Mouse (Mus musculus) splenic B cell, adult 2 months (primary cell): Measurements from ENCODE around the gene Acvr1b.

Experiments
- DNase-seq: peaks from one replicate; pipeline ENCODE4 v3.0.0-alpha.2; 2011; ENCODE audit warnings: low read depth, low spot score
- H3K27me3 ChIP-seq: 2 replicates; pipeline ENCODE4 v1.6.1; 2012; ENCODE audit warnings: mild to moderate bottlenecking, low read length, moderate library complexity, mixed read lengths; ENCODE audit not compliant: control insufficient read depth, poor library complexity, insufficient read depth, severe bottlenecking
- H3K36me3 ChIP-seq: 2 replicates; pipeline ENCODE4 v1.6.1; 2012; ENCODE audit warnings: mild to moderate bottlenecking, low read length, moderate library complexity, mixed read lengths; ENCODE audit not compliant: control insufficient read depth, poor library complexity, insufficient read depth, severe bottlenecking

Gene Acvr1b

DNA sequence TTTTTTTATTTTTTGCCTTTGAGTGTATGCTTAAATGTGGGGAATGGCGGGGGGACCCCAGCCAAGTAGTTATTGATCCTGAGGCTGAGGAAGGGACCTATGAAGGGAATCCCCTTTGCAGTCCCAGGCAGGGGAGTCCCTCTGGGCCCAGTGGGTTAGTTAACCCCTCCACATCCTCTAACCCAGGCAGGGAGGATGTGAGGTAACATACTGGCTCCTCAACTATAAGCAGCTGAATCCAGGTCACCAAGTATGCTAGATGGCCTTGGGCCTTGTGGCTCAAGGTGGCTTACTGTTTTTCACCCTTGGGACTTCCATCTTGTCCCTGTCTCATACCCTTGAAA, 73.3 kb downstream of the Acvr1b start:
- H3K27me3 ChIP-seq = no peaks in the 10 kb centered on the region
- H3K36me3 ChIP-seq = no peaks in the 10 kb centered on the region
- peak; percentile 59 for DNase-seq

DNA sequence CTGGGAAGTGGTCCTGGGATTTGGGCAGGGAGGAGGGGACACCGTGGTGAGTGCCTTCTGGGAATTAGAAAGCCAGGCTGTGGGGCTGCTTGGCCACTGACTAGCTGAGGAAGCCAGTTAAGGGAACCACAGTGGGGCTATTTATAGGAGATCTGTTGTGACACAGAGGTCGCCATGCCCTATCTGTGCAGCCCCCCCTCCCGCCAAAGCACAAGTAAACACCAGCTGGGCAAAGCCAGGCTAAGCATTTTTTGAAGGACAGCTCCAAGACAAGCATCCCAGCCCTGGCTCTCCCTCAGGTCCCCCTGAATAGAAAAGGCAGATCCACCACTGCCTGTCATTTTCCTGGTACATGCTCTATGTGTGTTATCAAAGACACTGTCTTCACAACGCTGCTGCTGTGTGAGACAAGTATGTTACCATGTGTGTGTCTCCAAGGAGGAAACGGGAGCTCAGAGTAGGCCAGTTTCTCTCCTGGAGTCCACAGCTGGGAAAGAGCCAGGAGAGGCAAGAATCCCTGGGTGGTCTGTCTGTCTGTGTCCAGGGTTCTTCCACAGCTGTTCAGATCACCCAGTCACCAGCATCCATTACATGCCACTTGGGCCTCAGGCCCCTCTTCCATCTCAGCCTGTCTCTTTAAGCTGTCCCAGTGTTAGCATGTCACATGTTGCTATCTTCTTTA, 74.3 kb downstream of the Acvr1b start:
- DNase-seq = peak; percentile 39

DNA sequence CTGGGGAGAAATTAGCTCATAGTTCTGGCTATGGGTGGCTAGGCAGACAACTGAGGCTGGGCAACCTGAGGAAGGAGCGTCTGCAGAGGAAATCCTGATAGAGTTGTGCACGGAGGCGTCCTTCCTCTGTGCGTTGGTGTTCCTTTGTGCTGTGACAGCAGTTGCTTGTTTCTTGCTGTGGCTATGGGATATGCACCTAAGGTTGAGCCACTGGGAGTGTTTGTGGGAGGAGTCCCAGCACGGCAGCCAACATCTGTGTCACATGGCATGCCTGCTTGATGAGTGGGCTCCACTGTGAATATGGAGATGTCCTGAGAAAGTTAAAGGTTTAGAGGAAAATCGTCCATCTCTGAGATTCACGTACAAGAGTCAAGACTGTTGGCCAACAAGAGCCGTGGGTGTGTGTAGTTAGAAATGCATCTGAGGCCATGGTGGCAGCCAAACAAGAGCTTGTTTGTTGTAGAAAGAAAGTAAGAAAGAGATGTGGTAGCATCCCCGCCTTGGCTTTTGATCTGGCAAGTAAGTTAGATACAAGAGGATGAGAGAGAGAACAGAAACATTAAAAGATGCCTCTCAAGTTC, 76.4 kb downstream of the Acvr1b start:
- Histone ChIP-seq H3K27me3 (no peaks in the 10 kb centered on the region), H3K36me3 (no peaks in the 10 kb centered on the region)
- DNase-seq = peak; percentile 41

More for the DNA sequence above, 74.3 kb downstream of the Acvr1b start:
- Histone ChIP-seq H3K36me3 (no peaks in the 10 kb centered on the region), H3K27me3 (no peaks in the 10 kb centered on the region)

DNA sequence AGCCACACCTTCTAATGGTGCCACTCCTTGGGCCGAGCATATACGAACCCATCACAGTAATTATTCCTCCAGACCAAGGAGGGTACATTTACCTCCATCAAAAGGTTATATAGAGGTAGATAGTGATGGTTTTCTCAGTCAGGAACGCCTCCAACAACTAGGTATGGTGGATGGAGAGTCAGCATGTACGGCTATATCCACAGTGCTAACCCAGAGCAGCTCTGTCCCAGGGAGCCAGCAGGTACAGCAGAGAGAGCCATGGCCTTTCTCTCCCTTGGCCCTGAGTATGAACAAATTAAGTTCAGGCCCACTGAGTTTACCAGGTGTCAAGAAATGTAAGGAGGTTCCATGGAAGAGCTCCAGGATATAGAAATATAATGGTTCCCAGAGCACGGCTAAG, 78.1 kb downstream of the Acvr1b start:
- Histone ChIP-seq H3K27me3 (no peaks in the 10 kb centered on the region), H3K36me3 (no peaks in the 10 kb centered on the region)
- DNase-seq = no peak

- Histone ChIP-seq H3K36me3 (no peaks in the 10 kb centered on the region), H3K27me3 (no peaks in the 10 kb centered on the region)
- DNase-seq = peak; percentile 89
Observed at GRCm38 (mm10) chr15:101252614-101253013, 78.7 kb downstream of the Acvr1b start.

GRCm38 (mm10) chr15:101253563-101253885, 79.7 kb downstream of the Acvr1b start:
- DNase-seq = no peak

GRCm38 (mm10) chr15:101253886-101254795, 80.3 kb downstream of the Acvr1b start, which contains the start of gene Nr4a1:
Gene Nr4a1 (plus strand): TSS chr15:101254269.
- peak; percentile 94 for DNase-seq
- Histone ChIP-seq H3K27me3 (no peaks in the 10 kb centered on the region), H3K36me3 (no peaks in the 10 kb centered on the region)

More at GRCm38 (mm10) chr15:101253563-101253885, 79.7 kb downstream of the Acvr1b start:
- H3K27me3 ChIP-seq = no peaks in the 10 kb centered on the region
- H3K36me3 ChIP-seq = no peaks in the 10 kb centered on the region

DNA sequence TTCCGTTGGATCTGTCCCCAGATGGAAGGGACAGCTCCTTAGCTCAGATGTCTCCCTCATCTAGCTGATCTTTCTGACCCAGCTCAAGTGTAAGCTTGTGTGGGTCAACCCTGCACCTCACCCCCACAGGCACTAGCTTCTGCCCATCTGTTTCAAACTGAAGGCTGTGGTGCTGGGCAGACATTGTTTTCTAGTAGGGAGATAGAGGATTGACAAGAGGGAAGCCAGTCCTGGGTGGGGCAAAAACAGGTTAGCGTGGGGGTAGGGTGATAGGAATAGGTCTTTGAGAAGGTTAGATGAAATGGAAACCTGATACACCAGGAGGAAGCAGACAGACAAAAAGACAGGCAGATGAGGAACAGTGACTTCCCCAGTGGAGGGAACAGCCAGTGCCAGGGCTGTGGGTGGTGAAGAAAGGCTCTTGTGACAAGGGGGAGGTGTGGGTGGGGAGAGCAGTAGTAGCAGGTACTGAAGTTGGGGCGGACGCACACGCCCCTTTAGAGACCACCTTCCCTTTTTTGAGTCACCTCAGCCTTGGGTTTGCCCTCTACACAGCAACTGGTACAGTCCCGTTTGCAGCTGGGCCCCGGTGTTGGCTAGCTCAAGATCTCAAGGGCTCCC, 82.1 kb downstream of the Acvr1b start:
- H3K27me3 ChIP-seq = no peaks in the 10 kb centered on the region
- H3K36me3 ChIP-seq = no peaks in the 10 kb centered on the region
- DNase-seq = peak; percentile 83

DNA sequence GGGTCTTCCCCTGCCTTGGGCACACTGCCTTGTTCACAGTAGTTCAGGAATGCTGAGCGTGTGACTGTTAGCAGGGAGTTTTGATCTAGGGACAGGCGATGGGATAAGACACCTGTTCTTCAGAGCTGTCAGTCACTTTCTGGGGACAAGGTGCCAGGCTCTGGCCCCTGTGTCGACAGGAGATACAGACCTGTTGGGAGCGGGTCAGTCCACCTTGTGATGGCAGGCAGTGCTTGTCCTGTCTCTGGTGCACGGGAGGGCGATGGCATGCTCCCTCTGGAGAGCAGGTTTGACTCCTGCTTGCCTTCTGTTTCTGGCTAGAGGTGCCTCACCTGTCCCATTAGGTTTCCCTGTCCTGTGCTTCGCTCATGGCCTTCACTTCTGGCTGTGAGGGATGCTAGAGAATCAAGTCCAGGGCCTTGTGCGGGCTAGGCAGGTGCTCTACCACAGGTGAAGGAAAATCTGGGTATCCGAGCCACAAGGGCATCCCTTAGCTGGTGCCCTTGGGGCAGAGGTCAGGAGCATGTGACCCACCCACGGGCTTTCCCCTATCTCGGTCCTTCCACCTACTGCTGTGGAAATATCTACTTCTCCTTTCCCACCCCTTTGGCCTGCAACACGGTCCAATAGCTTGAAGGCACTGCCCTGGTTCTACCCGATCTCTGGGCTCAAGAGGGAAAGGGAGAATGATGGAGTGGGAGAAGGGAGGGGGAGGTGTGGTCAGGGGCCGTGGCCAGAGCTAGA, 82.8 kb downstream of the Acvr1b start:
- Histone ChIP-seq H3K27me3 (no peaks in the 10 kb centered on the region), H3K36me3 (no peaks in the 10 kb centered on the region)
- peak; percentile 87 for DNase-seq

DNA sequence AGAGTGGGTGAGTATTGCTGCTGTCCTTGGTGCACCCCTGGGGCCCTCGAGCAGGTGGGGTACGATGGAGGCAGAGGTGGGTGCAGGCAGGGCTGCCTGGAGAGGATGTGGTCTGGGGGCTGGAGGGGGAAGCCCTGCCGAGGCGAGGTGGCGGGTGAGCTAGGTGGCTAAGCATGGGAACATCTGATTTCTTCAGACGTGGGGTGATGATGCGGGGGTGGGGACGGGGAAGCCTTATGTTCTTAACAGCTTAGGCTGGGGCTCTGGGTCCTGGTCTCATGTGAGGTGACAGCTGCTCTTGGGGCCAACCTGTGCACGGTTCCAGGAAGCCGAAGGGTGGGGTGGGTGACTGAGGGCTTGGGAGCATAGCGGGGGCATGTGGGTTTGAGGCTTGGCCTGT, 84.6 kb downstream of the Acvr1b start:
- Histone ChIP-seq H3K27me3 (no peaks in the 10 kb centered on the region), H3K36me3 (no peaks in the 10 kb centered on the region)
- DNase-seq = peak; percentile 89

GRCm38 (mm10) chr15:101259922-101260321, 86.1 kb downstream of the Acvr1b start:
- Histone ChIP-seq H3K27me3 (no peaks in the 10 kb centered on the region), H3K36me3 (no peaks in the 10 kb centered on the region)
- DNase-seq = no peak

DNA sequence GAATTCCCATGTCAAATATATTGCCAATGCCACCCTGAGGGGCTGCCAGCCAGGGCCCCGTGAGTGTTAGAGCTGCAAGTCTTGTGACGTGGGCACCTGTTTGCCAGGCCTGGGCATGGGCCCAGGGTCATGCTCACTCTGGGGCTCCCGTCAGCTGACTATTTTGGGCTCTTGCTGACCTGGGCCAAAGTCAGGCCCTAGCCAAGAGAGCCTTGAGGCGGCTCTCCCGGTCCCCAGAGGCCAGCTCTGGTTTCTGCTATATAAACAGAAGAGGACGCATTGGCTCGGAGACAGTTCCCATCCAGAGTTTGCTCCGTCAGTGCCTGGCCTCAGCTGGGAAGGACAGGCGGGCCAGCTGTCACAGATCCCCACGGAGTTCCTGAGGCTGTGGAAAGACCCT, 86.5 kb downstream of the Acvr1b start:
- Histone ChIP-seq H3K36me3 (no peaks in the 10 kb centered on the region), H3K27me3 (no peaks in the 10 kb centered on the region)
- no peak for DNase-seq

DNA sequence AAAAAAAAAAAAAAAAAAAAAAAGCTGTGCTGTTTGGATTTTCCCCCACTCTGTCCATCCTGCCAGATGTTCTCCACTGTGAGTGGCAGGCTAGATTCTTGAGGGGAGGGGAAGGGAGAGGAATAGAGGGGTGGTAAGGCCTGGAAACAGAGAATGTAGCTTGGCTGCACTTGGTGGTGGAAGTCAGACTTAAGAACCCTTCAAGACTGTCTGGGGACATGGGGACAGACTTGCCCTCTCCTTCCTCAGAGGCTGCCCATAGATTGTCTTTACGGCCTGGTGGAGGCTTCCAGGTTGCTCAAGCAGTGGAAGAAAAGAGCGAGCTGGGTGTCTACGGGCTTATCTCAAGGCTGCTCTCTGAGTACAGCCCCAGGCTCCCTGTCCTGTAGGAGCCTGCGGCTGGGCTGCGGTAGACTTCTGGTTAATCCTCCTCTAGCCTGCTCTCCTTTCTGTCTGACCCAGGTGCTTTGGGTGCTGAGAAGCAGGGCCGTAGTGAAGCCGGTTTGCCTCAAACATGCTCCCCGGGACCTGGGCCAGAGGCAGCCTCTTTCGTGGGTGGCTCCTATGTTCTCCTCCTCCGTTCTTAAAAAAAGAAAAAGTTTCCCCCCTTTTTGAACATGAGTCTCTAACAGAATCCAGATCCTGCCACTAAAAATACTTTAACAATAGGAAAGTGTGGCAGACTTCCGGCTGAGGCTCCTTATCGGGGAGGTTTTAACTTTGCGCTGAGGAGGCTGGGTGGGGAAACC, 87.2 kb downstream of the Acvr1b start:
- Histone ChIP-seq H3K27me3 (no peaks in the 10 kb centered on the region), H3K36me3 (no peaks in the 10 kb centered on the region)
- DNase-seq = no peak

GRCm38 (mm10) chr15:101262502-101262901, 88.6 kb downstream of the Acvr1b start:
- Histone ChIP-seq H3K36me3 (no peaks in the 10 kb centered on the region), H3K27me3 (no peaks in the 10 kb centered on the region)
- peak; percentile 65 for DNase-seq
